Mouse (Mus musculus): ENCODE measurements around the gene Enkur. TPM values are rescaled to one million over a fixed set of nuclear protein-coding genes. Genes with fewer than 3 reads are reported as not detected.

The Enkur gene
- polyA plus RNA-seq, 1 experiment from 2014 or later = 2.3 TPM

Other genes with a start within 250 kb of the Enkur start
- 55.8 and 59.7 TPM in 2 replicates for gene Arhgap21, start 236.5 kb downstream of the Enkur start, polyA plus RNA-seq (2016; fragmentation: Nextera tagmentation; extraction: Ambion mirVana)
- gene Thnsl1, start 359 bp upstream of the Enkur start, polyA plus RNA-seq (2016; fragmentation: Nextera tagmentation; extraction: Ambion mirVana) = 20.3 and 22.2 TPM in 2 replicates
- 0.60 and 0.90 TPM in 2 replicates for gene Gpr158, start 162.2 kb upstream of the Enkur start, polyA plus RNA-seq (2016; fragmentation: Nextera tagmentation; extraction: Ambion mirVana)

Data from forebrain, embryonic 12.5 days (tissue).